Mouse (Mus musculus) cerebellum, adult 2 months (tissue): ENCODE data around the gene Napa. TPM values are rescaled to one million over a fixed set of nuclear protein-coding genes. Genes with fewer than 3 reads are reported as not detected.
A peak's percentile ranks its signal among the peaks of the same experiment; 100 is the strongest.

ENCODE experiments used
- DNase-seq, 2 experiments: peaks; one replicate each; pipeline ENCODE4 v3.0.0; 2021
- H3K27ac ChIP-seq: fragments of 200-500 bp; 2 replicates; pipeline ENCODE4 v1.5.1; 2012; ENCODE audit warnings: low read length, control low read depth, inconsistent platforms; ENCODE audit not compliant: insufficient read depth
- H3K27me3 ChIP-seq: fragments of 200-500 bp; 2 replicates; pipeline ENCODE4 v1.6.1; 2012; ENCODE audit warnings: inconsistent platforms, mild to moderate bottlenecking, low read length, moderate library complexity; ENCODE audit not compliant: control insufficient read depth, insufficient read depth
- H3K4me1 ChIP-seq: fragments of 200-500 bp; 2 replicates; pipeline ENCODE4 v1.6.1; 2011; ENCODE audit warnings: low read length; ENCODE audit not compliant: control insufficient read depth, insufficient read depth
- H3K4me3 ChIP-seq: fragments of 200-500 bp; replicated peaks from 2 replicates; pipeline ENCODE3; 2011; ENCODE audit warnings: mild to moderate bottlenecking, low read depth, low read length, control low read depth; ENCODE audit not compliant: insufficient read depth
- CTCF ChIP-seq: fragments of 200-500 bp; IDR thresholded peaks from 2 replicates; pipeline ENCODE4 v1.5.1; 2011; ENCODE audit warnings: low read depth, mild to moderate bottlenecking, control low read depth, low read length, moderate library complexity, borderline replicate concordance; ENCODE audit not compliant: insufficient read depth
- POLR2A ChIP-seq: fragments of 200-500 bp; IDR thresholded peaks from 2 replicates; pipeline ENCODE4 v1.6.1; 2011; ENCODE audit warnings: low read length, control low read depth, borderline replicate concordance; ENCODE audit not compliant: insufficient read depth
- WGBS: fragments of 180-500 bp; shearing (Covaris S2); methylation state at CpG from one replicate; pipeline ENCODE4 v1.1.7; 2018; 5-methylcytosine and 5-hydroxymethylcytosine counted together
- polyA plus RNA-seq: library from polyadenylated mRNA; depleted of rRNA; stranded (reverse); fragments of >200 nt; gene quantifications from 2 replicates; pipeline ENCODE4 v1.2.3, GENCODE M21; 2012; rRNA removed

Gene Napa
- polyA plus RNA-seq, 1 experiment, result 447 TPM

DNA sequence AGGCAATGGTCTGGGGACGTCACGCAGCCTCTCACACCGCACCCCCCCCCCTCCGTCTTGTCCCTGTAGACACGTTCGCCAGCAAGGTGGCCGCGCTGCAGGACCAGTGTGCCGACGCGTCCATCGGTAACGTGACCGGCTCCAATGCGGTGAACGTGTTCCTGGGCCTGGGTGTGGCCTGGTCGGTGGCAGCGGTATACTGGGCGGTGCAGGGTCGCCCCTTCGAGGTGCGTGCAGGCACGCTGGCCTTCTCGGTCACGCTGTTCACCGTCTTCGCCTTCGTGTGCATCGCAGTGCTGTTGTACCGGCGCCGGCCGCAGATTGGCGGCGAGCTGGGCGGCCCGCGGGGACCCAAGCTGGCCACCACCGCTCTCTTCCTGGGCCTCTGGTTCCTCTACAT, 60.5 kb downstream of the Napa start:
- no peak for TF ChIP-seq POLR2A
- no peak for TF ChIP-seq CTCF
- 25% methylated on average over 38 of the region's 39 CpGs for WGBS
- DNase-seq, result peak in 1 of 2 experiments; percentile 57
- H3K4me3 ChIP-seq, result no peak overlapping the region
- no peak overlapping the region for H3K27ac ChIP-seq
- H3K4me1 ChIP-seq, result peaks cover 42% of the 10 kb centered on the region
- H3K27me3 ChIP-seq, result no peaks in the 10 kb centered on the region

DNA sequence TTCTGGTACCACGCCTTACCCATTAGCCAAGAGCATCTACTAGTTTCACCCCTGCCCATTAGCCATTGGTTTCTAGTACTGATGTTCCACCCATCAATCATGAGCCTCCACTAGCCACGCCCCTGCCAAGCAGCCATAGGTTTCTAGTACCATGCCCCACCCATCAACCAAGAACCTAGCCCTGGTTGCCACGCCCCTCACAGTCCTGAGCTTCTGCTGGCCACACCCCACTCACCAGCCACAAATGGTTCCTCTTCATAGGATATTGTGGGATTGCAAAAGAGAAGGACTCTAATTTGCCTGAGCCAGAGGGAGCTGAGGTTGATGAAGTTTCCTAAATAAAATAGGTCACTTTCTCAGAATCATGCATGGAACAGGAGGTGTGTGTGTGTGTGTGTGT, 62.4 kb downstream of the Napa start:
- Histone ChIP-seq H3K4me1 (peaks cover 35% of the 10 kb centered on the region), H3K27ac (no peak overlapping the region), H3K27me3 (no peaks in the 10 kb centered on the region), H3K4me3 (no peak overlapping the region)
- TF ChIP-seq POLR2A, result no peak
- TF ChIP-seq CTCF, result no peak
- 76% methylated on average over 3 of the region's 3 CpGs for WGBS
- DNase-seq, result peak in 1 of 2 experiments; percentile 48

DNA sequence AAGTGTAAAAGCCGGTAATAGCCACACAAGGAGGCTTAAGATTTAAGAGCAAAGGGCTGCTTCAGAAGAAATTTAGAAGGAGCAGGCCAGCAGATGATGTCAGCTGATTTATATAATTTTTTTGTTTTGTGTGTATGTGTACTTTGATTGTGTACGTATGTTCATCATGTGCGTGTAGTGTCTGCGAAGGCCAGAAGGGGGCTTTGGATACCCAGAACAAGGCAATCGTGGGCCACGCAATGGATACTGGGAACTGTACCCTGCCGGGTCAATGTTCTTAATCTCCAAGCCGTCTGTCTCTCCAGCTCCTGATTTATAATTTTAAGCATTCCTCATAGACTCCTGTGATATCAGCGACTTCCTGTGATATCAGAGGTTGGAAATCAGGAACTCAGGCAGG, 63.0 kb downstream of the Napa start:
- DNase-seq, result no peak
- Histone ChIP-seq H3K4me1 (peaks cover 32% of the 10 kb centered on the region), H3K27ac (no peak overlapping the region), H3K27me3 (no peaks in the 10 kb centered on the region), H3K4me3 (no peak overlapping the region)
- WGBS, result 80% methylated on average over 9 of the region's 9 CpGs
- no peak for TF ChIP-seq CTCF

DNA sequence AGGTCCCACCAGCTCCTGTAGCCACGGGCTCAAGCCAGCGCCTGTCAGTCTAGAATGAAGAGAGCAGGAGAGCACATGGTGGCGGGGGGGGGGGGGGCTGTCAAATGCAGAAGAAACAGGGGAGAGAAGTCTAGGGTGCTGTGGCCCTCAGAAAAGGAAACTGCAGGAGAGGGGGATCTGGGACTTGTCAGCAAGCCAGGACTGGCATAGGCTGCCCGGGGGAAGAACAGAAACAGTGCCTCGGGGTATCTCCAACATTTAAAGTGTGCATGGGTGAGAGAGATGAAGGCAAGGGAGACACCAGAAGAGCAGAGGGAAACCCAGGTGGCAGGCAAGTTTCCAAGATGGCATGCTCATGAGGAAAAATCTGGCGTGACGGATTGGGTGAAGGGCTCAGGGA, 63.8 kb downstream of the Napa start:
- peak in 1 of 2 experiments; percentile 40 for DNase-seq
- no peak overlapping the region for H3K27ac ChIP-seq
- no peak overlapping the region for H3K4me3 ChIP-seq

More for the DNA sequence above, 63.8 kb downstream of the Napa start:
- Histone ChIP-seq H3K27me3 (no peaks in the 10 kb centered on the region), H3K4me1 (peaks cover 28% of the 10 kb centered on the region)
- WGBS, result 14% methylated on average over 7 of the region's 7 CpGs
- TF ChIP-seq CTCF (no peak), POLR2A (no peak)

Other genes starting within 250 kb of the Napa start
- gene Crx, start 218.5 kb upstream of the Napa start, polyA plus RNA-seq, result not detected in 2 replicates
- gene Crxos, start 215.8 kb upstream of the Napa start, polyA plus RNA-seq, result 0.11 TPM in 1 of 2 replicates, not detected in the other
- gene Selenow, start 176.1 kb upstream of the Napa start, polyA plus RNA-seq, result 870 and 931 TPM in 2 replicates
- 104 and 108 TPM in 2 replicates for gene Nop53, start 152.4 kb upstream of the Napa start, polyA plus RNA-seq
- gene Ehd2, start 130.9 kb upstream of the Napa start, polyA plus RNA-seq, result 7.4 and 7.5 TPM in 2 replicates
- gene Bicra, start 50.5 kb upstream of the Napa start, polyA plus RNA-seq, result 12.3 and 12.4 TPM in 2 replicates
- 0.16 and 0.28 TPM in 2 replicates for gene Zfp541, start 36.6 kb upstream of the Napa start, polyA plus RNA-seq
- 56.4 and 60.5 TPM in 2 replicates for gene Kptn, start 21.4 kb downstream of the Napa start, polyA plus RNA-seq
- gene Slc8a2, start 31.4 kb downstream of the Napa start, polyA plus RNA-seq, result 84.6 and 116 TPM in 2 replicates
- 93.5 and 94.2 TPM in 2 replicates for gene Meis3, start 76.6 kb downstream of the Napa start, polyA plus RNA-seq
- 11.7 and 13.3 TPM in 2 replicates for gene Dhx34, start 123.6 kb downstream of the Napa start, polyA plus RNA-seq
- gene C5ar2, start 145.7 kb downstream of the Napa start, polyA plus RNA-seq, result 0.19 and 0.20 TPM in 2 replicates
- gene C5ar1, start 161.1 kb downstream of the Napa start, polyA plus RNA-seq, result 0.75 and 0.95 TPM in 2 replicates
- gene Inafm1, start 175.2 kb downstream of the Napa start, polyA plus RNA-seq, result 60.1 and 61.1 TPM in 2 replicates
- 81.1 and 91.1 TPM in 2 replicates for gene Ccdc9, start 188.3 kb downstream of the Napa start, polyA plus RNA-seq
- gene Bbc3, start 209.9 kb downstream of the Napa start, polyA plus RNA-seq, result 17.0 and 20.3 TPM in 2 replicates